Mouse (Mus musculus): ENCODE data around the gene Gramd2.

Gene Gramd2

DNA sequence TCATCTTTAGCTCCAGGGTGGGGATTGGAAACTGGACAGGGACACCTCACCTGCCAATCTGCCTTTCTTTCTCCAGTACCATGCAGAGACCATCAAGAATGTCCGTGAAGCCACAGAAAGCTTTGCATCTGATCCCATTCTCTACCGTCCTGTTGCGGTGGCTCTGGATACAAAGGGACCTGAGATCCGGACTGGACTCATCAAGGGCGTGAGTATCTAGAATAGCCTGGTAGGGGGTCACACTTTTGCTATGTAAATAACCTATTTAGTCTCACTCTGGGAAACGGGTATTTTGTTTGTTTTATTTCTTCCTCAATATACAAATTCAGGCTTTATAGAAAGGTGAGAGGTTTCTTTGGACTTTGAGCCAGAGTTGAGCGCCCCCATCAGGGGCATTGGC is 11.5 kb upstream of the Gramd2 start:
- DNase-seq, result no peak

DNA sequence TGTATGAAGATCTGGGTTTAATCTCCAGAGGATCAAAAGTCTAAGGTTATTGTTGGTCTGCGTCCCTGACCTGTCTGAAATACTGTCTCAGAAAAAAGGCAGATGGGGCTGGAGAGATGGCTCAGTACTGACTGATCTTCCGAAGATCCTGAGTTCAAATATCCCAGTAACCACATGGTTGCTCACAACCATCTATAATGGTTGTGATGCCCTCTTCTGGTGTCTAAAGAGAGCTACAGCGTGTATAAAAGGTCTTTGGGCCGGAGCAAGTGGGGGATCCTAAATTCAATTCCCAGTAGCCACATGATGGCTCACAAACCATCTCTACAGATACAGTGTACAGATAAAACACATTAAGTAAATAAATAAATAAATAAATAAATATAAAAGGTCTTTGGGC is 10.8 kb upstream of the Gramd2 start:
- no peak for DNase-seq

DNA sequence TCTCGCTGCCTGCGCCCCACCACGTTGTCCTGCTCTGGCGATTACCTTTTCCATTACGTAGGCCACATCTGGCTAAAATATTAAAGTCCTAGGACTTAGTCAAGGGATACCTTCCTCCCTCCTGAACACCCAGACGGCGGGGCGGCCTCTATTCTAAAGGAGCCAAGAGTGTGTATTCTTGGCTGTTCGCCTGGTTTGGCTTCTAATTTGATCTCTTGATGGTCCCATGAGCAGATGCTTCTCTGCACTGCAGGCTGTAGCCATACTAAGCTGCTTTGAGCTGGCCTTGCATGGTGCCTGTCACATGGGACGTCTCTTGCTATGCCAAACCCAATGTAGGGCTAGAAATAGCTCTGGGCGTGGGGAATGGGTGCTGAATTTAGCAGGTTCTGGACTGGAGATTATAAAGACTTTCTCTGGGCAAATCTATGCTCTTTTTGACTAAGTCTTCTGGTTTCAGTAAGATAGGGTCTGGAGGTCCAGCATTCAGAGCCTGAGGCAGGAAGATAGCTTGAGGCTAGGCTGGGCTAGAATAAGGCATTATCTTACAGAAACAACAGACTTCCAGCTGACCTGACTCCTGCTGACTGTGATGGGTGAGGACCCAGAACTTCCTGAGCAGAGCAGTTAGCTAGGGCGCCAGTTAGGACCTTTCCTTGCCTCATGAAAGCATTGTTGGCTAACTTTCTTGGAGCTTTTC is 7.6 kb upstream of the Gramd2 start:
- no peak for DNase-seq

DNA sequence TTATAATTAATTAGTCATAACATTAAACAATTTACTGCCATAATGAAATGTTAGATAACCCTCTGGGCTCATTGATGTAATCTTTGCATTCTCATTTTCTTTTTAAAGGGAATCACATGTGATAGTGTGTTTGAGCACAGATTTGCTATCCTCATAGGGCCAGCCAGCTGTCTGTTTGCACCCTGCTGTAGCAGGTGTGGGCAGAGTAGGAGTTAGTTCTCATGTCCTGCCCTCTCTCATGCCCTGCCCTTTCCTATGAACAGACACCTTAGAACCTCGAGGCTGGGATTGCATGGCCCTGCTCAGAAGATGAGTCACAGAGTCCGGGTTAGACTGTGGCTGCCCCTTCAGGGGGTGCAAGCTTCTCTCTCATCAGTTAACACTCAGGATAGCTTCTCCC is 6.5 kb upstream of the Gramd2 start:
- DNase-seq, result no peak

DNA sequence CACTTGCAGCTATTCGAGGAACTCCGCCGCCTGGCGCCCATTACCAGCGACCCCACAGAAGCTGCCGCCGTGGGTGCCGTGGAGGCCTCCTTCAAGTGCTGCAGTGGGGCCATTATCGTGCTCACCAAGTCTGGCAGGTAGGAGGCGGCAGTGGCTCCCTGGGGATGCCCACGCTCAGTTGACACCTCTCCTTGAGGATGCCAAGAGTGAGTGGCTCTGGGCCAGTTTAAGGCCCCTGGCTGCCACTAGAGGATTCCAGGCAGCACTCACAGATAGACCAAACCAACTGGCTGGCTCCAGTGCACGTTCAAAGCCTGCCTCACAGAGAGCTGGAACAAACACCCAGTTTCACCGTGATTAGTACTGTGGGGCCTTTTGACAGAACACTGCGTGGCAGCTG is 4.3 kb upstream of the Gramd2 start:
- DNase-seq, result no peak

DNA sequence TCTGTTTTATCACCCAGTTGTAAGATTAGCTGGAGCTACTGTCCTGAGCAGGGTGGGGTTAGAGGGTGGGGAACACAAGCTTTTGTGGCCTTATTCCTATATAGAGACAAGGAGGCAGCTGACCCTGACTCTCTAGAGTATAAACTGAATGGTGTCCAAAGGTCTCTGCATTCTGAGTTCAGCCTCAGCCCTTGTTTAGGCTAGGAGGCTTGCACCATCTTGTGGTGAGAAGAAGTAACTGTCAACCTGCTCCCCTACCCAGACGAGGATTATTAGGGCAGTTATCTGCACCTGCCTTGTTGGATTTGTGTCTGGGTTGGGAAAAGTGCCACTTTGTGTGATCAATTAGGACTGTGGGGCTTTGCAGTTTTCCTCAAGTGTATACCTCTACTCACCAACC is 1.6 kb upstream of the Gramd2 start:
- peak; percentile 59 to 64 for DNase-seq

DNA sequence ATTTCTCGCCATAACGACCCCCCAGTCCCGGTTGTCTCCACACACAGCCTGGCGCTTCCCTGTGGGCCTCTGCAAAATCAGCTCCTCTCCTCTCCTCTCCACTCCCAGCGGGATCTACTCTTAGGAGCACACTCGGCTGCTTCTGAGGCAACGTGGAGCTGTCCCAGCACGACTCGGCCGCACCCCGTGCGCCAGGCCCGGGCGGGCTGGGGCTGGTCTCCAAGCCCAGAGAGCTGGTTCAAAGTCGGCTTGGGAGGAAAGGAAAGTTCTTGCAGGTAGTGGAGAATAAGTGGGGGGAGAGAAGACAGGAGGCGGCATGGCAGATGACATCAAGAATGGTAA is 561 bp downstream of the Gramd2 start:
- DNase-seq, result peak in 1 of 2 experiments; percentile 34

DNA sequence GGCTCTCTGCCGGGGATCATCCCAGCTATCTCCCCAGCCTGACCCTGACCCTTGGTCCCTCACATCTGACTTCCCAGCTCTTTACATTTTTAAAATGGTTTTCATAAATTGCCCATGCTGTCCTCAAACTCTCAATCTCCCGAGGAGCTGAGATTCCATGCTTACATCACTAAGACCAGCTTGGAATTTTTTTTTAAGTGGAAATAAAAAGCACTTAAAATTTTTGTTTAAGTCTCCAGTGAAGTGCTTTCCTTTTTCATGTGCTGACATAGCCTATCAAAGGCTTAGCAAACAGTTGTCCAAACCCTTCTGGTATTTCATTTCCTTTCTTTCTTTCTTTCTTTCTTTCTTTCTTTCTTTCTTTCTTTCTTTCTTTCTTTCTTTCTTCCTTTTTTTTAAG is 4.1 kb downstream of the Gramd2 start:
- no peak for DNase-seq

DNA sequence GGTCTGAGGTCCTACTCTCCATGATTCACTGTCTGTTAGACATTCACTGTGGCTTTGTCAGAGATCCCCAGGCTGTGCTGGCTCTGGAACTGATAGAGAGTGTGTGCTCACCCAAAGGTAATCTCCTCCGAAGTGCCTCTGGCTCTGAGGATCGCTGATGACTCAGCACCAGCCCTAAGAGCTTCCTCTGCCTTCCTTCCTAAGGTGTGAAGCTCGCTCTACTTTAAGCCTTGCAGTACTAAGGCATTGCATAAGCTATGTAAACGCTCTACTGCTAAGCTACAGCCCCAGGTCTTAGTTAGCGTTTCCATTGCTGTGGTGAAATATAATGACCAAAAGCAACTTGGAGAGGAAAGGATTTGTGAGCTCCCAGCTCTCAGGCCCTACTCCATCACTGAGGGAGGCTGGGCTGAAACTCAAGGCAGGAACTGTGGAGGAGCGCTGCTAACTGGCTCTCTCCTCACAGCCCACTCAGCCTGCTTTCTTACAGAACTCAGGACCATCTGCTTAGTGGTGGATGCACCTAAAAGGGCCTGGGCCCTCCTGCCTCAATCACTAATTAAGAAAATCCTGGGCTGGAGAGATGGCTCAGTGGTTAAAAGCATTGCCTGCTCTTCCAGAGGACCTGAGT is 7.6 kb downstream of the Gramd2 start:
- DNase-seq, result no peak

DNA sequence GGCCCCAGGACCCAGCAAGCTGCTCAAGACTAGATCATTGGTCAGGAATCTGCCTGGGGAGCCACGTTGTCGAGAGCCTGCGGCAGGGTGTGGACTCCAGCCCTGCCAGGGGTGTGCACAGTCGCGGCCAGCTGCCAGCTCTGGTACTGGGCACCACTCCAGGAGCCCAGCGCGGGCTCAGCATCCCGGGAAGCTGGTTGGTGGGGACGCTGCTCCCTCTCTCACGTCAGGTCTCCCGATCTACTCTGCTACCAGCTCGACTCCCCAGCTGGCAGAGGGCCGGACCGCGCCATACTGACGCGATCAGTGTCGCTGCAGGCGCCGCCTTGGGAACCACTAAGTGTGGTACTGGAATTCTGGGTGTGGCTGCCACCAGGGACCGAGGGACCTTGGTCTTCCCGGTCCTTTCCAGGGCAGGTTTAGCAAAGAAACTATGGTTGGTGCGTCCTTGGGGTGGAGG is 11.7 kb downstream of the Gramd2 start:
- DNase-seq, result peak; percentile 87 to 91

DNA sequence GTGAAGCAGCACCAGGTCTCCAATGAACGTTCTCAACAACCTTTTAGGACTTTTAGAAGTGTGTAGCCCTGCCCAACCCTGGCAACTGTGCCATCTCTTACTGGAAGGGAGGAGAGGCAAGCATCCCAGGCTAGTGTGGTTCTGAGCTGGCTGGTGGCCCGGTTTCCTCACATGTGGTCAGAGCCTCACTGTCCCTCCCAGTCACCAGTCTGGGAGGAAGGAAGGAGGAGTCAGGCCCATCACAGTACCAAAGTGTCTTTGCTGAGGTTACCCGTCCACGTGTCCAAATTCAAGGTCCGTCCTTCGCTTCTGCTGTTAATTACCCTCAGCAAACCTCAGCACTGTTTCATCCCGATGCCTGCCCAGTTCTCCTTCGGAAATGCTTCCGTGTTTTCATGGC is 12.2 kb downstream of the Gramd2 start:
- DNase-seq, result peak; percentile 22 to 46

DNA sequence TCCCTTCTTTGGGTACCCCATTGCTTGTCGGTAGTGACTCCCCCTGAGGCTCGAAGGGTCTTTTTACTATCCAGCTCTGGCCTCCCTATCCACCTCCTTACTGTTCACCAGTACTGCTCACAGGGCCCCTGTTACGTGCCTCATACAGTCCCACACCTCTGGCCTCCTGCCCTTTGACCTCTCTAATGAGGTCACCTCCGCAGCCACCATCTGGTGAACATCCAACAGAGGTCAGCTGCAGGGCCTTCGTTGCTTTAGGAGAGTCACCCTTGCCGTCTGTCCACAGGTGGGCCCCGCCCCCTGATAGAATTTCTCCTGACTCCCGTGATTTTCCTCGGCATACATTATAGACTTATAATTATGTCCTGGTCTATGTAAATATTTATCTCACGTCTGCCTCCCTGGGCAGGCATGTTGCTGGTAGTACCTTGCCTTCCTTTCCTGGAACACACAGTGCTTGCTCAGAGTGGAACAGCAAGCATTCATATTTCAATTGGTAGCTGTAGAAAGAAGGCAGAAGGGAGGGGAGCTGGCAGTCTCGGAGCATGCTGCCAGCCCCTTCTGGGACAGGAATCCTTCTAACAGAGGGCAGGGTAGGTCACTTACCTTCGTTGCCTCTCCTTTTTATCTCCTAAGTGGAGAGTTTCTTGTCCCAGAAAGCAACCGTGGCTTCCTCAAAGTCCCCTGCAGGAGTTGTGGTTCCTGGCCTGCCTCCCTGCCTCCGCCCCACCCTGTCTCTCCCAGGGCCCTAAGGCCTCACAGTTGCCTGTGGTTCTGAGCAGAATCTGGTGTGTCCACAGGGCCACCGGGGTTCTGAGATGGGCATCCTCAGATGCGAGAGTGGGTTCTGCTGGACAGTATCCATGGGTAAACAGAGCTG is 14.9 kb downstream of the Gramd2 start:
- no peak for DNase-seq

DNA sequence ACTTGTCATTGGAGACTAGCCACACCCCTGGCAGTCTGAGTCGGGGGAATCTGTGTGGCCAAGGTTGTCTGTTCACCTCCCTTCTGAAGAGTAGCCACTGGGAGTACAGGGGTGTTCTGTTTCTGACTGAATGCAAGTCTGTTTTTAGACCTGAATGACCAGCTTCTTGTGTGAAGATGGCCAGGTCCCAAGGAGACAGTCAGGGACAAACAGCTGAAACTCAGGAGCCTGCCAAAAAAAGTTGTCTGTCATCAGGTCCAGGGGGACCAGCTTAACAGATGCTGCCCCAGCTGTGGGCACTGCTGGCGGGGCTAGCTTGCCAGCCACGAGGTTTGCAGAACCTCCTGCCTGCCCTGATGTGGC is 15.5 kb downstream of the Gramd2 start:
- DNase-seq, result no peak

DNA sequence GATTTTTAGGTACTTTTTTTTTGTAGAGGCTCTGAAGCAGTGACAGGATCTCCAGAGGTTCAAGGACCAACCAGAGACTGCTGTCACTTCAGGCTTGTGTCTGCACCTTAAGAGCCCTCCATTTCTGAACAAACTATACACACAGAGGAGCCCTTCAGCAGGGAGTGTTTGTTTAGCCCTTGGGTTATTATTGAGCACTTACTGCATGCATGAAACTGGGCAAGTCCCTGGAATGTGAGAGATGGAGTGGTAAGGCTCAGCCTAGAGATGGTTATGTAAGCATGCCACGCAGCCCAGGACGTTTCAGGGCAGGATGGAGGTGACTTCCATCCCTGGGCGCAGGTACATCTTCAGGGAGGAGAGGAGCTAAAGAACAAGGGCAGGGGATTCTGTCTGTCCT is 16.4 kb downstream of the Gramd2 start:
- no peak for DNase-seq

DNA sequence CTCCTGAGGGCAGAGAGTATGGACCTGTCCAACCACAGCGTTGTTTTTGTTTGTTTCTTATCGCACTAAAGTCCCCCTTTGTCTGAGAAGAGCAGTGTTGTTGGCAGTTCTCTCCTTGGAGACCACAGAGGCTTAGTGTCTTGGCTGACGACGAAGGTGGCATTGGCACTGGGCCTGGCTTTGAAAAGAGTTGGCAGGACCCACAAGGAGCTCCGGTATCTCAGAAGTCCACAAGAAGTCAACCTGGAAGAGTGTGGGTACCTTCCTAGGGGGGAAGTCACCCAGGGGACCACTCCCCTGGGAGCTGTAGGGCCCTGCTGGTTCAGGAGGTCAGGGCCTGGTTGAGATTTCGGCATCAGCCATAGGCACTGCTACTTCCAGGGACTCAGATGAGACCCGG is 21.1 kb downstream of the Gramd2 start:
- DNase-seq, result no peak

DNA sequence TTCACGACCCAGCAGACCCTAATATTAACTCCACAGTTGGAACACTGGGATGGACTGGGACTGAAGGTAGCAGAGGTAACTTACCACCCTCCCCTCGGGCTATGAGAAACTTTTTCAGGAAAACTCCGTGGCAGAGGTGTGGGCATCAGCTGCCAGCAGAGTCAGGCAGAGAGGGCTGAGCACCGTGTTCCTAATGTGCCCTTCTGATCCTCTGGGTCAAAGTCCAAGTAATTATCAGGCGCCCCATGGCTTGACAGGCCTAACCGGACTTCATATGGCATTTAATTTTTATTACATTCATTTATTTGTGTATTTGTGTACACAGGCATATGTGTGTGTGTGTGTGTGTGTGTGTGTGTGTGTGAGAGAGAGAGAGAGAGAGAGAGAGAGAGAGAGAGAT is 23.2 kb downstream of the Gramd2 start:
- DNase-seq, result peak in 1 of 2 experiments; percentile 46

DNA sequence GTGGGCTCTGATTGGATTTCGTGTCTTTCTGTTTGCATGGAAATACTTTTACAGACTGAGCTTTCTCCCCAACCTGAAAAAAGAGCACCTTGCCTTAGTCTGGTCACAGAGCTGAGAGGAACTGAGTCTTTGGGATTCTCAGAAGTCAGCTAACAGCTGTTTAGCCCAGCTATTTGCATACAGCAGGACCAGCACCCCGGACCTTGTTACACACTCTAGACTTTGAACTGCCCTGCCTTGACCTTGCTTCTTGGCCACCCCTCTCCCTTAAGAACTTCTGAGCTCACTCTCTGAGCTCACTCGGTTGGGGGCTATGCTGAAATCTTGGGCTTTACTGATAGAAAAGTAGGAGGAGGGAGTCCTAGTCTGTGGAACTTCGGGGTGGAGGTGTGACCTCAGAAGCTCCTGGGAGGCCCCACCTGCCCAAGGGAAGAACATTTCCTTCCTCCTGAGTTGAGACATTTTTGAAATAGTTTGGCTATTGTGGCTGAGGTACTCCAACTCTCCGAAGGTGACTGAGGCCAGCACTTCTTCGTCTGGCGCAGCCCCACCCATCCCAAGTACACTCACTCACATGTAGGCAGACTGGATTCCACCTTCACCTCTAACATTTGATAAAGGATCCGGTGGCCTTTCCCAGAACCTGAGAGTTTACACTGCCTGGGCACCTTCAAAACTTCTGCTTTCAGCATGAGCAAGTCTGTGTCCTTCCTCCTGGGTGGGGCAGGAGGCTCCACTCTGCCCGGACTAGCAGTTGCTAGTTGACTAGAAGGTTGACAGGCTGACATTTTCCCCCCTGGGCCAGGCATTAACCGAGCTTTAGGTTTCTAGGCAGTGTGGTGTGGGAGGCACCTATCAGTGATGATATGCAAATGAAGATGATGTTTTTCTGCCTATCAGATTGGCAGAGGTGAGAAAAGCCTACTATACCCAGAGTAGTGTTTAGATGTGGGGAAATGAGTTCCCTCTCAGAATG is 27.2 kb downstream of the Gramd2 start:
- DNase-seq, result peak; percentile 58 to 69

DNA sequence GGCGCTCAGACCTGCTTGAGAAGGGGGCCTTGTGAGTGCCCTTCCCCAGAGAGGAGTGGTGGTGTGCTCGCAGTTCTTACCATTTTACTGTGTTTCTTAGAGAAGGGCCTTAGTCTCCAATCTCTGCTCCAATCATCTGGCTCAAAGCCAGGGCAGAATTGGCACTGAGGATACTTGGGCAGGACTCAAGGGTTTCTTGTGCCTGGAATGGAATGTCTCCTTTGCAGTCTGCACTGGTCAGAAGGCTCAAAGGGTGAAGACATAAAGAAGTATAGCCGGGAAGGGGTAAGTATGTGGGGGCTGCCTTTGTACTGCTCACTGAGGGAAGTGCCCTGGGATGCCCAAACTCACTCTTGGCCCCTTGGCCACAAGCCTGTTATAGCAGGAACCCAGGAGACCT is 29.3 kb downstream of the Gramd2 start:
- DNase-seq, result peak; percentile 68 to 82

DNA sequence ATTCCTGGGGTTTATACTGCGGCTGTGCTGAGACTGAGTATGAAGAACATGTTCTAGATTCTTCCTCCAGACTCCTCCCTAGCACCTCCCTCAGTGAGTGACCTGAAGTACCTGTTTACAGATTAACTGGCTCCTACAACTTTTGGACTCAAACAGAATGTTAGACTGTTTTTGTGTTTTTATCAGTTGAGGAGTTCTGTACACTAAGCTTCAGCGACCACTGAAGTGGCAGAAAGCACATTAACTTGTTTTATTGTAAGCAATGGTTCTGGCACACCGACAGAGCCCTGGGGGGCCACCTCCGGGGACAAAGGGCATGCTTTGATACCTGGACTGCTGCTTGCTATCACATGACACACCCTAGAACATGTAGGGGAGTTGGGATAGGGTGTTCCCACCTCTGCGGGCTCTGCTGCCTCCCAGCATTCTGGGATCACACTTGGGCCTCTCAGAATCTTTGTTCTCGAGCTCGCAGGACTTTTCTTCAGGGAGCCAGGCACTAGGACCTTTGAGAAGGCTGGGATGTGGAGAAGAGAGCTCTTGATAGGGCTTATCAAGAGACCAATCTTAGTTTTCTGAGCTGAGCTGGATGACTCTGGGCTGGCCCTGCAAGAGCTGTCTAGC is 36.4 kb downstream of the Gramd2 start:
- peak; percentile 61 to 74 for DNase-seq

DNA sequence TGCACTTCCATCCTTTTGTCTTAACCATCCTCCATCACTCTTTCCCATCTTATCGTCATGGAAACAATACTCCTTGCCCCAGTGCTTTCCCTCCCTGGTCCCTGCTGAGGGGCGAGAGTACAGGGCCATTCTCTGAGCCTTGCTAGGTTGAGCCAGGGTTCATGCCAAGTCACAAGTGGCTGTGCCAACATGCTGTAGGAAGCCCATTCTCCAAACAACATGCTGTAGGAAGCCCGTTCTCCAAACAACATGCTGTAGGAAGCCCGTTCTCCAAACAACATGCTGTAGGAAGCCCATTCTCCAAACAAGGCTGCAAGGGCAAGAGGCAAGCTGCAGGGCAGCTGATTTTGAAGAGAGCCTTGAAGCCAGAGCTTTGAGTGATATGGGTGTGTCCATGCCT is 38.3 kb downstream of the Gramd2 start:
- DNase-seq, result no peak

DNA sequence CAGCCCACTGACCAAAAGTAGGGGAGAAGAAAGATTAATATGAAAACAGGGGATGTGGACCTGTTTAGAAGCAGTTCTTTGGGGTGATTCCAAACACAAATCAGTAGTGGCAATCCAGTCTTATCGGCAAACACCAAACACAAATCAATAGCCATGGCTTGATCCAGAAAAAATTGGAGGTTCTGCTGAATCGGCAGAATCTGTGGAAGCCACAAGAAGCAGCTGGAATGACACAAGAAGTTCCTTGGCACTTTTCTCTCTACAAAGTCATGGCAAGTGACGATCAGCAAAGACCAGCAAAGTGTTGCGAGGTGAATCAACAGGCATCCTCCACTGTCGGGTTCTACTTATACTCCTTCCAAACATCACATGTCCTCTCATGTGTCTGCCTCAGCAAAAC is 41.2 kb downstream of the Gramd2 start:
- no peak for DNase-seq

DNA sequence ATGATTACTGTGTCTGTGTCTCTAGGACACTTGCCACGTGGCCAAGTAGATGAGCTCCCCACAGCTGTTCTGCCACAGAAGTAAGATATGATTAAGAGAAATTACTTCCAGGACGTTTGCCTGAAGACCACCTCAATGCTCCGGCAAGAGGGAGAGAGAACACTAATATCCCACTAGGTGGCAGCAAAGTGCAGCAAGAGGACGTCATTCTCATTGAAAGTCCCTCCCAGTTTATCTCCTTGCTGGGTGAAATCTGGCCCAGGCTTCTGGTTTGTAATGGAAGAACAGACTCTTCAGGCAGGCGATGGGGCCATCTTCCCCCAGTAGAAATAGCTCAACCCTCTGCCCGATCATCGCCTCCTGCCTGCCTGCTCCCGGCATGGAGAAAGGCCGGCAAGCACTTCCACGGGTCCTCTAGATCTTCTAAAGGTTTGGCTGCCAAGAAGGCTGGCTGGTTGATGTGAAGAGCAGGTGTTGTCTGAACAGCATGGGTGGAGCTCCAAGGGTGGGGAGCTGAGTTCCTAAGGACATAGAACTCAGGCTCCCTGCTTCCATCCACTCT is 43.2 kb downstream of the Gramd2 start:
- DNase-seq, result peak; percentile 79 to 80

Data from kidney, postnatal 36 days (tissue).